Mouse (Mus musculus) hematopoietic multipotent progenitor cell, adult 10-12 weeks (in vitro differentiated cells): ENCODE results near the gene Greb1. TPM values are rescaled to one million over a fixed set of nuclear protein-coding genes. Genes with fewer than 3 reads are reported as not detected.

Experiments
- polyA plus RNA-seq: library from polyadenylated mRNA; stranded (reverse); fragments of >175 nt; gene quantifications from 2 replicates; pipeline ENCODE4 v1.2.3, GENCODE M21; 2012; ENCODE audit warnings: low replicate concordance

Greb1 gene
- 0.07 and 0.08 TPM in 2 replicates for polyA plus RNA-seq

GRCm38 (mm10) chr12:16800259-16800958 is at the start of gene Greb1:
TSS of gene Greb1 (minus strand) at chr12:16800886.

GRCm38 (mm10) chr12:16810525-16811431 is 10.1 kb upstream of the Greb1 start, which contains the start of gene E2f6:
TSS of gene E2f6 (plus strand) at chr12:16810963.

GRCm38 (mm10) chr12:16653332-16654093 is 147.2 kb downstream of the Greb1 start, which contains the start of gene Ntsr2:
TSS of gene Ntsr2 (plus strand) at chr12:16653382.

Other genes with a start within 250 kb of the Greb1 start
- 6.2 and 15.7 TPM in 2 replicates for gene Lpin1, start 189.9 kb downstream of the Greb1 start, polyA plus RNA-seq
- gene Ntsr2, start 147.5 kb downstream of the Greb1 start, polyA plus RNA-seq, result not detected in 2 replicates
- 3.3 and 5.7 TPM in 2 replicates for gene E2f6, start 10.1 kb upstream of the Greb1 start, polyA plus RNA-seq
- gene Rock2, start 94.0 kb upstream of the Greb1 start, polyA plus RNA-seq, result 3.3 and 3.8 TPM in 2 replicates
- gene Pqlc3, start 199.5 kb upstream of the Greb1 start, polyA plus RNA-seq, result 19.2 and 79.9 TPM in 2 replicates
- gene 2410004P03Rik, start 210.8 kb upstream of the Greb1 start, polyA plus RNA-seq, result 0.39 and 0.86 TPM in 2 replicates